Mouse (Mus musculus) testis, postnatal 14 days (tissue): ENCODE data around the gene Scyl3.

Source experiments
- DNase-seq: peaks from one replicate; pipeline ENCODE4 v3.0.0; 2021; ENCODE audit warnings: low spot score

The Scyl3 gene

GRCm38 (mm10) chr1:163928846-163929245, at the start of gene Scyl3:
Scyl3 (plus strand) TSS chr1:163929100.
- DNase-seq, result no peak

GRCm38 (mm10) chr1:163889629-163890028, 39.3 kb upstream of the Scyl3 start:
- DNase-seq, result no peak

GRCm38 (mm10) chr1:163893294-163893693, 35.6 kb upstream of the Scyl3 start:
- no peak for DNase-seq

DNA sequence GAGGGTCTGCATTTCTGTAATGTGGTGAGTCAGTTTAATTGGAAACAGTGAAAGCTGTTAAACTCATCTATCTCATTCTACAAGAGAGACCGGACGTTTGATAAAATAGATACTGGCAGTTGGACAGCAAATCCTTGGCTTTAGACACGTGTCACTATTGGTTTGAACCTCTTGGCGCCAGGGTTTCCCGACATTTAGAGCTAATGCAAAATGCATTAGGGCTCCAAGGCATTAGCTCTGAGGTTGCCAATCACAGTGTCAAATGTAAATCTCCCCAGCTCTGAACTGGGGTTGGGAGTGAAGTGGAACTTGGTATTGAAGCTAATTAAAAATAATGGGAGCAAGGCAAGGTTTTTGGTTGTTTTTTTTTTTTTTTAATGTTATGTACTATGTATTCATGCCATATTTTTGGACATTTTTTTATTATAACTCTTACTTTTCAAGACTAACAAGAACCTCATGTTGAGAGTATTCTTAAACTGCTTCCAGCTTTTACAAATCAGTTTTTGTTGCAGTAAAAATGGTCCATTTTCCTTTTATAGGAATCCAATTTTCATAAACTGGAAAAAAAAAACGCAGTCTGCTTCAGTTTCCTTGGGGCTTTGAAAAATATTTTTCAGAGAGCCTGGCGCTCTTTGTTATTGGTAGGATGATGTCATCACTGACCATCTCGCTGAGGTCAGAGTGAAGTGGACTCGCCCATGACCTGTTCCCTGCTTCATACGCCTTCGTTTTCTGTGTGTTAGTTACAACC, 34.9 kb upstream of the Scyl3 start:
- peak; percentile 2 for DNase-seq

- no peak for DNase-seq
Measured at GRCm38 (mm10) chr1:163898291-163898764, 30.6 kb upstream of the Scyl3 start.

DNA sequence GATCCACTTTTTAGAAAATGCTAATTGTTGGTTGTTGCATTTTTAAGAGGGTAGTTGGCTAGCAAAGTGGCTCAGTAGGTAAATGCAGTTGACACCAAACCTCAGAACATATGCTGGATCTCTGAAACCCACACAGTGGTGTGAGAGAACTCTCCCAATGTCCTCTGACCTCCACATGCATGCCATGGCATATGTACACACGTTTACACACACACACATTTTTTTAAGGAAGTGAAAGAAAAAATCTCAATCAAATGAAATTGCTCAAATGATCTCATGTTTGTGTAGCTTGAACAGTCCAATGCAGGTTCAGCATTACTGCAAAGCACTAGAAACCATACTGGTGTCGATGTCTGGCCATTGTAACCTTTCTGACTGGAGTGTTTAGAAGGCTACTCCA, 29.3 kb upstream of the Scyl3 start:
- no peak for DNase-seq

DNA sequence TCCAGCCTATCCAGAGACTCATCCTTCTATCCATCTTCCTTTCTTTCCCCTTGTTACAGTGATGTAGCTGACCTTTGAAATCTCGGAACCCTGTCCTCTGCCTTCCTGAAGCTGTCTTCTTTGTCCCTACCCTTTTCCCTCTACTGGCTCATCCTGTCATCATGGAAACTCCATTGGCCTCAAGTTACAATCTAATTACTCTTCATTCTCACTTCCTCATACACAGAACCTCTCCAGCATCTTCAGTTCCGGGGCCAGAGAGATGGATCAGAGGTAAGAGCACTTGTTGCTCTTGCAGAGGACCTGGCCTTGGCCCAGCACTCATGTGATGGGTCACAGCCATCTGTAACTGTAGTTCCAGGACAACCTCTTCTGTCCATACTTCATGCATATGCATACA, 28.7 kb upstream of the Scyl3 start:
- DNase-seq, result no peak

DNA sequence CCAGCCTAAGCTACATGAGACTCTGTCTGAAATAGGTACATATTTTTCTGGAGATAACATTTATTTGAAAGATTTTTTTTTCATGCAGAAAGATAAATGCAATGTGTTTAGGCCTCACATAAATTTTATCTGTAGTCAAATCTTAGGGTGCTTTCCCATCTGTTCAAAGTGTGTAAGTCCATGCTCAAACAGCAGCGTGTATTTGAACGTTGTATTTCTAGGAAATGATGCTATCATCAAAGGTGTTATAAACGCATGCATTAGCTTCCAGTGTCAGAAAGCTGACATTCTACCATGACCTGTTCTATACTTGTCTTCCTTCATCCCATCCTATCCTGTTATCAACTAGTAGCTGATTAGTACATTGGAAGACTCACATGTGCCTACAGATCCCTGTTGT, 25.5 kb upstream of the Scyl3 start:
- no peak for DNase-seq

GRCm38 (mm10) chr1:163907007-163907811, 21.7 kb upstream of the Scyl3 start:
- no peak for DNase-seq

- DNase-seq, result no peak
Measured at GRCm38 (mm10) chr1:163908389-163908788, 20.5 kb upstream of the Scyl3 start.

- no peak for DNase-seq
Measured at GRCm38 (mm10) chr1:163910343-163910742, 18.6 kb upstream of the Scyl3 start.

- no peak for DNase-seq
Measured at GRCm38 (mm10) chr1:163910785-163911184, 18.1 kb upstream of the Scyl3 start.

- DNase-seq, result no peak
Measured at GRCm38 (mm10) chr1:163911981-163912380, 16.9 kb upstream of the Scyl3 start.

GRCm38 (mm10) chr1:163917349-163918160, 11.3 kb upstream of the Scyl3 start:
- no peak for DNase-seq

- no peak for DNase-seq
Measured at GRCm38 (mm10) chr1:163924093-163924492, 4.8 kb upstream of the Scyl3 start.

DNA sequence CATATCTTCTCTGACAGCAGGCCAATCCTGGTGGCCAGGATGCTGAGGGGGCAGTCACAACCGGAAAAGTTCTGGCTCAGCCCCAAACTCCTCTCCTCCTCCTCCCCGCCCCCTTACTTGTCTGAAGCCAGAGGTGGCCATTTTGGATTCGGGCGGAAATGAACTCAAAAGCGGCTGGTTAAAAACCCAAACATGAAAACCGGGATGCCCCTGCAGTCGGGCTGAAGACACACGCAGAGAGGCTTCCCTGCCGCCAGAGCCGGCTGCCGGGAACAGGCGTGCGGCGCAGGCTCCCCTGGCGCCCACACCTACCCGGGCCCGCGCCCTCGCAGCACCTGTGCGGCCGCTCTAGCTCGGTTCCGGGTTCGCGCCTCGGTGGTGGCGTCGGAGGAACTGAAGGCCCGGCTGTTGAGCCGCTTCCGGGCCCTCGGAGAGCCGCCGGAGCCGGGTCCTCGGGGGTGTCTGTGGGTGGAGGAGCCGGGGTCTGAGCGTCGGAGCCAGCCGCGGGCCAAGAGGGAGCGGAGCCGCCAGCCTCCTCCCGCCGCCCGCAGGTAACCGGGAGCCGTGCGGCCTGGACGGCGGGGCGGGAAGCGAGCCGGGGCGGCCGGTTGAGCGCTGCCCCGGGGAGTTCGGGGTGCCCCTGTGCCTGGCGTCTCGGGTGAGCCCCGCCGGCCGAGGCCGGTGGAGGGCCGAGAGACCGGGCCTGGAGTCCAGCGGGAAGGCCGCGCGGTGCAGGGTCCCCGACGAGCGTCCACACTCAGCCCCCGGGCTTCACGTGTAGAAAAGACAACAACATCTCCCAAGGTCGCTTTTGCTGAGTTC, 947 bp downstream of the Scyl3 start:
- peak; percentile 90 for DNase-seq

GRCm38 (mm10) chr1:163930458-163930794, 1.5 kb downstream of the Scyl3 start:
- DNase-seq, result no peak

GRCm38 (mm10) chr1:163931801-163932200, 2.9 kb downstream of the Scyl3 start:
- no peak for DNase-seq

- no peak for DNase-seq
Measured at GRCm38 (mm10) chr1:163934591-163934990, 5.7 kb downstream of the Scyl3 start.

GRCm38 (mm10) chr1:163942056-163942455, 13.2 kb downstream of the Scyl3 start:
- DNase-seq, result no peak

GRCm38 (mm10) chr1:163953396-163953795, 24.5 kb downstream of the Scyl3 start:
- no peak for DNase-seq

DNA sequence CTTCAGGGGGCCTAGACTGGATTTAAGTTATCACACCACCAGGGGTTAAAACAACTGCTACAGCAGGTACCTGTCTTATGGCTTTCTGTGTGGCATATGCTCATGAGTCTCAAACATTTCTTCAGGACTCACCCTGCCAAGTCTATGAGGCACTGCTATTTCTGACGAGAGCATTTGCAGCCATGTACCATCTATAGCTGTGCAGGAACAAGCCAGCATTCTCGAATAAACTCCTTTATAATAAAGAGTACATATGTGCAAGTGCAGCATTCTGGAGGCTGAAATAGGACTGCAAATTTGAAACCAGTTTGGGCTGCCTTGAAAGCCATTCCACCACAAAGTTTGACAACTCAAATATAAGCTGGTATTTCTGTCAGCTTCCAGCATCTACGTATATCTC, 29.1 kb downstream of the Scyl3 start:
- no peak for DNase-seq
